Comparison of ENCODE assay signal across 9 mouse cellular contexts in the genomic region with DNA sequence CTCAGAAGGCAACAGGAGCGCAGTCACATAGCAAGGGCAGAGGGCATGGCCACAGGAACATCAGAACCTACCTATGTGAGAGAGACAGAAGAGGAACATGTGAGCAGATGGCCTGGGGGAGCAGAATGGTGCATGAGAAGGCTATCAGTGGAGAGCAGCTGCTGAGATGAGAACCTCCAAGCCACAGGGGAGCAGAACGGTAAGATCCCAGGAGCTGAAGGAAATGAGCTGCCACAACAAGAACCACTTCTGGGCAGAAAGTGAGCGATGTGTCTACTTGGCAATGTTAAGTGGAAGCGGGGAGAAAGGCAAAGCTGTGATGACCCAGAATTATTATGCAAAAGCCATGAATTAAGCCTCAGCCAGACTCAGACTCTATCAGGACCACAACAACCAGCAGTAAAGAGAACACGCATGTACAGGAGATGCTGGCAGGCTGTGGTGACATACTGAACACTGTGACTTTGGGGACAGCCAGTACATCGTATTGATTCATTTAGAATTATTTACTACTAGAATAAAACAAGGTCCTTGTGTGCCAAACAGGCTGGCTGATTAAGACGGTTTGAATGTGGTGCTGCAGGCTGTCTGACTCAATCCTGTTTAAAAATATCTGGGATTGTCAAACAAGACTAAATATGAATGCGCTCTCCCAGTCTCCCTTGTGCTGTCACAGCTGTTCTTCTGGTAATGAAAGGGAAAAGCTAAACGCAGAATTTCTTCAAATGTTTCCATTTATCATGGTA.
DNase-seq lines count a peak whose midpoint lies in the region; ATAC-seq lines count a peak whose summit lies in the region.
"Had no signal": no experiment of that assay in that cellular context is flagged by ENCODE, and none has a peak within 500 bp of the region (broad histone marks: within the 10 kb centered on the region; RNA-seq: fewer than 3 reads in every experiment).

No protein-coding gene starts in this region.

- no peak overlapping the region for H3K4me2 ChIP-seq in midbrain, embryonic 13.5 days (replicated peaks)
- no peak overlapping the region for H3K4me2 ChIP-seq in midbrain, embryonic 11.5 days
- no peak overlapping the region for H3K4me2 ChIP-seq in forebrain, embryonic 13.5 days
- H3K4me2 ChIP-seq in midbrain, embryonic 15.5 days, result no peak overlapping the region

- H3K36me3 ChIP-seq in midbrain, embryonic 13.5 days, result no peaks in the 10 kb centered on the region
- no peaks in the 10 kb centered on the region for H3K36me3 ChIP-seq in midbrain, embryonic 11.5 days (ENCODE audit: control insufficient read depth, insufficient read depth, low read length)
- H3K36me3 ChIP-seq in forebrain, embryonic 13.5 days (ENCODE audit: poor library complexity, severe bottlenecking), result no peaks in the 10 kb centered on the region
- H3K36me3 ChIP-seq in midbrain, embryonic 15.5 days (replicated peaks), result no peaks in the 10 kb centered on the region

- DNase-seq in frontal cortex, postnatal 36 days (ENCODE audit: low spot score in 2 of 2), result peak; percentile 36 to 49
- no peak for DNase-seq in frontal cortex, postnatal 25 days (ENCODE audit: low spot score in 2 of 2)
- no peak for DNase-seq in midbrain, embryonic 11.5 days (ENCODE audit: low spot score, missing footprints)
- no peak for DNase-seq in MN1 (ENCODE audit: low spot score)
- no peak for DNase-seq in testis, postnatal 10 days (ENCODE audit: low spot score)
- DNase-seq: cerebellum, adult 9-11 months had no signal

- peak overlapping the region; percentile 49 for H3K27ac ChIP-seq in midbrain, embryonic 13.5 days
- H3K27ac ChIP-seq in midbrain, embryonic 11.5 days (ENCODE audit: low read depth, low read length), result no peak overlapping the region
- H3K27ac ChIP-seq in forebrain, embryonic 13.5 days, result peak overlapping the region; percentile 15; the same call in 1 of the 2 replicates
- no peak overlapping the region for H3K27ac ChIP-seq in midbrain, embryonic 15.5 days

- H3K4me1 ChIP-seq in midbrain, embryonic 13.5 days (replicated peaks), result peaks cover 38% of the 10 kb centered on the region
- H3K4me1 ChIP-seq in midbrain, embryonic 11.5 days (ENCODE audit: control insufficient read depth, insufficient read depth, low read length), result peaks cover 3% of the 10 kb centered on the region; the same call in 1 of the 2 replicates
- peaks cover 66% of the 10 kb centered on the region for H3K4me1 ChIP-seq in forebrain, embryonic 13.5 days
- peaks cover 18% of the 10 kb centered on the region for H3K4me1 ChIP-seq in midbrain, embryonic 15.5 days

- no peaks in the 10 kb centered on the region for H3K27me3 ChIP-seq in midbrain, embryonic 13.5 days
- no peaks in the 10 kb centered on the region for H3K27me3 ChIP-seq in midbrain, embryonic 11.5 days (ENCODE audit: control insufficient read depth, insufficient read depth, low read length)
- H3K27me3 ChIP-seq in forebrain, embryonic 13.5 days, result no peaks in the 10 kb centered on the region
- H3K27me3 ChIP-seq in midbrain, embryonic 15.5 days (replicated peaks), result no peaks in the 10 kb centered on the region

- no peak for ATAC-seq in midbrain, embryonic 13.5 days
- no peak for ATAC-seq in midbrain, embryonic 11.5 days (ENCODE audit: low FRiP score)
- peak; percentile 46; the same call in 1 of the 2 replicates for ATAC-seq in forebrain, embryonic 13.5 days
- ATAC-seq in midbrain, embryonic 15.5 days (replicated peaks), result 0 out of 2 replicates have a peak, but pooled peaks have one; percentile 13

- WGBS in midbrain, embryonic 13.5 days, result 69% methylated on average over 9 of the region's 9 CpGs
- 77% methylated on average over 9 of the region's 9 CpGs for WGBS in midbrain, embryonic 11.5 days
- WGBS in forebrain, embryonic 13.5 days, result 53% methylated on average over 9 of the region's 9 CpGs
- WGBS in midbrain, embryonic 15.5 days, result 58% methylated on average over 9 of the region's 9 CpGs

- no peak overlapping the region for H3K4me3 ChIP-seq in midbrain, embryonic 13.5 days (replicated peaks)
- H3K4me3 ChIP-seq in midbrain, embryonic 11.5 days (ENCODE audit: low read depth, low read length), result no peak overlapping the region
- H3K4me3 ChIP-seq in forebrain, embryonic 13.5 days, result no peak overlapping the region
- no peak overlapping the region for H3K4me3 ChIP-seq in midbrain, embryonic 15.5 days

- H3K9ac ChIP-seq in midbrain, embryonic 13.5 days (replicated peaks), result no peak overlapping the region
- no peak overlapping the region for H3K9ac ChIP-seq in midbrain, embryonic 11.5 days (ENCODE audit: low read length)
- H3K9ac ChIP-seq in forebrain, embryonic 13.5 days, result no peak overlapping the region
- no peak overlapping the region for H3K9ac ChIP-seq in midbrain, embryonic 15.5 days

- H3K9me3 ChIP-seq in midbrain, embryonic 13.5 days, result no peaks in the 10 kb centered on the region
- no peaks in the 10 kb centered on the region for H3K9me3 ChIP-seq in midbrain, embryonic 11.5 days (ENCODE audit: control insufficient read depth, low read length)
- H3K9me3 ChIP-seq in forebrain, embryonic 13.5 days (replicated peaks), result no peaks in the 10 kb centered on the region
- no peaks in the 10 kb centered on the region for H3K9me3 ChIP-seq in midbrain, embryonic 15.5 days

Comparison
In these comparisons a context has a peak if more than half of its experiments do, and no peak if none do; other contexts are left out.
1. DNase-seq: peak in frontal cortex, postnatal 36 days (2 of 2); none in frontal cortex, postnatal 25 days (0 of 2), midbrain, embryonic 11.5 days (single experiment), MN1 (single experiment) and testis, postnatal 10 days (single experiment).
2. ATAC-seq: peak in forebrain, embryonic 13.5 days (single experiment) and midbrain, embryonic 15.5 days (single experiment); none in midbrain, embryonic 13.5 days (single experiment) and midbrain, embryonic 11.5 days (single experiment).
3. H3K27ac ChIP-seq: peak in midbrain, embryonic 13.5 days (single experiment) and forebrain, embryonic 13.5 days (single experiment); none in midbrain, embryonic 11.5 days (single experiment) and midbrain, embryonic 15.5 days (single experiment).